Mouse (Mus musculus): ENCODE measurements around the gene Crlf3. TPM values are rescaled to one million over a fixed set of nuclear protein-coding genes. Genes with fewer than 3 reads are reported as not detected.
"Not testable (repeated sequence)": the region's sequence is repeated elsewhere in the genome, so short reads cannot be mapped to it uniquely, and the experiment has no call there.

Gene Crlf3
- polyA plus RNA-seq, 2 experiments from 2014 or later: 125 to 134 TPM

GRCm38 (mm10) chr11:80066373-80066772, 14.4 kb downstream of the Crlf3 start:
- ATAC-seq: not testable (repeated sequence)

DNA sequence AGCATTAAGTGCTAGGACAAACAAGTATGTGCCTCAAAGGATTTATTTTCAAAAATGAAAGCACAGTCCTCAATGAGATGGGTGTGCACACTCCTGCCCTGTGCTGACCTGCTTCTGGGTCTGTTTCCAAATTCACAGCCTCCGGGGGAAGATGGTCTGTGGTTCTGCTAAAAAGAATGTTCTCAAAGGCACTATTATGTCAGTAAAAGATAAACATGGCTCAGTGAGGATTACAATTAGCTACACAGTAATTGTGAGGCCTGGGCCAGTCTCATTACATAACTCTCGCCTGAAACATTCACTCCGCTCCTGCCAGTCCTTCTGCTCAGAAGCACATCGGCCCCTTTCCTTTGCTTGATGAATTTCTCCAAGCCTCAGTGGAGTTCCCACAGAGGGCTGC, 18.6 kb downstream of the Crlf3 start:
- no peak for ATAC-seq

DNA sequence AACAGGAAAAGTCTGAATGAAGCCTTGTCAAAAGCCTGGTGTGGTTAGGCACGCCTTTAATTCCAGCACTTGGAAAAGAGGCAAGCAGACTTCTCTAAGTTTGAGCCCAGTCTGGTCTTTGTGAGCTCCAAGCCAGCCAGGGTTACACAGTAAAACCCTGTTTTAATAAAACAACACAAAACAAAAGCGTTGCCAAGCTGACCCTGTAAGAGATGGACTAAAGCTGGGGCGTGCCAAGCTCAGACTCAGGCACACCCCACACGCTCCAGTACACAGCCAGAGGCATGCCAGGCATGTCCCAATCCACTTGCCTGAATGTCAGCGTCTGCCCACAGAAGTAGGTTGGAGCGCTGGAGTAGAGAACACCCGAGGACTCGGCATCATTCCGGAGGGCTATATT, 24.6 kb downstream of the Crlf3 start:
- ATAC-seq: no peak

- no peak for ATAC-seq
Observed at GRCm38 (mm10) chr11:80054659-80055058, 26.1 kb downstream of the Crlf3 start.

DNA sequence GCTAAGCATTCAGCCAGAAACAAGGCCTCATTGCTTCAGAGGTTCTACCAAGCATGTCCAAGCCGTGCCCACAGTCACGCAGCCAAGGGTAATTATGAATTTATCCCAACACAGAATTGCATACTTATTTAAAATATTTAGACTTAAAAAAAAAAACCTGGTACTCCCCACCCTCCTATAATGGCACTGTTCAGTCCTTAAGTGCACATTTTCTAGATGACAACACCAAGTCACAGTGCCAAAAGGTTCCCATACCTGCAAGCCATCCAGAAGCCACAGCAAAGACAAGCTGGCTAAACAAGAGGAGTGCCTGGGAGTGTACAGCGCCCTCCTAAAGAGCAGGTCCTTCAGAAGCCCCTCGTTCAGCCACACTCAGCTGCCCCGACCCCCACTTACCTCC, 27.6 kb downstream of the Crlf3 start:
- ATAC-seq: no peak

DNA sequence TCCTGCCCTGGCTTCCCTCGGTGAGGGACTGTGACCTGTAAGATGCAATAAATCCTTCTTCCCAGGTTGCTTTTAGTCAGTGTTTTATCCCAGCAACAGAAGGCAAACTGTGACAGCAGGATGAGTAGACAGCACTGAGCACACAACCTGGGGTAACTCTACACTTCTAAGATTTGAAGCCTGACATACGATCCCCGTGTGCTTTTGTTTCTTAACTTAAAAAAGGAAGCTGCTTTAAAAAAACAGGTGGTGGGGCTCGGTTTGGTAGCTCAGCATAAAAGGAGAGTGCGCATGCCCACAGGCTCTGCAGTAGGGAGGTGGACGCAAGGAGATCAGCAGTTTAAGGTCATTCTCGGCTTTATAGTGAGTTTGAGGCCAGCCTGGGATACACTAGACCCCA, 28.3 kb downstream of the Crlf3 start:
- ATAC-seq: no peak

GRCm38 (mm10) chr11:80050088-80050487, 30.7 kb downstream of the Crlf3 start:
- no peak for ATAC-seq

DNA sequence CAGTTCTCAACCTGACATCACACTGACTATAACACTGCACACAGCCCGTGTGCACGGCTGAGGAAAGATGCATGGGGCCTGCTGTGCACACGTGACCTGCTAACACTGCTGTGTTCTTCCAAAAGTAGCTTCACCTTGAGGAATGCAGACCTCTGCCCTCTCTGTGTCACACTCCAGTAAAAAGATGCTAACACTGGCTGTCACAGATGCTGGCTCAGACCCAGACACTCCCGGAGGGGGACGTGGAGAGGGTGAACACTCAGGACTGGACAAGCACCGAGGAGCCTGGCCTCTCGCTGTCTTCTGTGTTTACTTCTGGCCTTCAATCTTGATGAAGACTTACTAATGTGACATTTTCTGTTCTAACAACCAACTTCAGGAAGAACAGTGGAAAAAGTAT, 33.9 kb downstream of the Crlf3 start:
- ATAC-seq: no peak

DNA sequence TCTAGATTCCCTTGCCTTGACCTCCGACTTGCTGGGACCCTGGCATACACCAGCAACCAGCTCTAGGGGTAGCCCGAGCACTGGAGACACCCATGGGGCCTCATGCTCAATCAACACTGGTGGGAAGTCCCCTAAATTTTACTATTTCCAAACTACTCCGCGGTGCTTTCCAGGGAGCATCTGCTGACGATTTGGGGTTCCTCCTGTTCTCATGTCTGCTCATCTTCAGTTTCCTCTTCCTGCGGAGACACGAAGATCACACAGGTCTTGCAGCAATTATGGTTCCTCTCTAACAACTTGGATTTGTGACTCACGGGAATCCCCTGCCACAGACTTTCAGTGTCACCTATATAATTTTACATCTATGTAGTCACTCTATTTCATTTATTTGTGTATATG, 37.4 kb downstream of the Crlf3 start:
- peak; percentile 80 for ATAC-seq

- peak; percentile 70 for ATAC-seq
Observed at GRCm38 (mm10) chr11:80042615-80043418, 38.0 kb downstream of the Crlf3 start.

DNA sequence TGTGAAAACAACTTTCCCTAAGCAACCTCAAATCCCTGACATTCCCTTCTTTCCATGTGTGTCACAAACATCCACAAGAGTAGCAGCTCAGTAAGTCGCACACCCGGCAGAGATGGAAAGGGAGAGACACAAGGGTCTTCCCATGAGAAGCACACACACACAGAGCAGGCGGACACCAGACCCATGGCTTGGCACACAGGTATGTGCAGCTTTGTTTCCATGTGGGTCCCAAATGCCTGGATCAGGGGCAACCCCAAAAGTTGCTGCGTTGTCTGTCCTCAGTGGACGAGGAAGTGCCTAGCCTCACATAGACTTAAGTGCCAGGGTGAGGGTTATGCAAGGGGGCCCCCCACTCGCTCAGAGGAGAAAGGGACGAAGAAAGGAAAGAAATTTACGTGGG, 43.3 kb downstream of the Crlf3 start:
- ATAC-seq: no peak

GRCm38 (mm10) chr11:80021306-80021705, 59.5 kb downstream of the Crlf3 start:
- no peak for ATAC-seq

DNA sequence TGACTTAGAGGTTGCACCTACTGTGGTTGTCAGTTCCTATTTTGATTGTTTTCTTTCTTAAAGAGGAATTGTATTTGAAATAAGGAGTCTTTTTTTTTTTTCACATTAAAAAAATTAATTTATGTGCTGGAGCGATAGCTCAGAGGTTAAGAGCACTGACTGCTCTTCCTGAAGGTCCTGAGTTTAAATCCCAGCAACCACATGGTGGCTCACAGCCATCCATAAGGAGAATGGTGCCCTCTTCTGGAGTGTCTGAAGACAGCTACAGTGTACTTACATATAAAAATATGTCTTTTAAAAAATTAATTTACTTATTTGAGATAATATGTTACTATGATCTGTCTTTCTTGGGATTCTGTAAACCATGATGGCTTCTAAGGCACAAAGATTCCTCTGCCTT, 61.0 kb downstream of the Crlf3 start:
- ATAC-seq: no peak

GRCm38 (mm10) chr11:80016533-80016932, 64.3 kb downstream of the Crlf3 start:
- ATAC-seq: not testable (repeated sequence)

Other genes with a start within 250 kb of the Crlf3 start
- gene Utp6, start 118.6 kb downstream of the Crlf3 start, polyA plus RNA-seq (2017; shearing (Covaris generic)): 10 to 100 TPM; 39.3 to 52.3 TPM
- 10 to 100 TPM; 22.3 to 33.0 TPM for gene Suz12, start 87.9 kb downstream of the Crlf3 start, polyA plus RNA-seq (2017; shearing (Covaris generic))
- gene Atad5, start 8.4 kb upstream of the Crlf3 start, polyA plus RNA-seq (2017; shearing (Covaris generic)): 1 to 10 TPM; 3.5 to 3.6 TPM
- gene Tefm, start 61.2 kb upstream of the Crlf3 start, polyA plus RNA-seq (2017; shearing (Covaris generic)): 10 to 100 TPM; 26.0 to 35.7 TPM
- under 1 TPM in 1 of 2 experiments, not detected in 1; 0.17 TPM for gene Adap2, start 73.1 kb upstream of the Crlf3 start, polyA plus RNA-seq (2017; shearing (Covaris generic))
- 10 to 100 TPM in 1 of 2 experiments, 1 to 10 TPM in 1; 8.4 to 11.3 TPM for gene Rnf135, start 102.9 kb upstream of the Crlf3 start, polyA plus RNA-seq (2017; shearing (Covaris generic))
- gene Rhot1, start 128.0 kb upstream of the Crlf3 start, polyA plus RNA-seq (2017; shearing (Covaris generic)): 10 to 100 TPM; 25.1 to 28.2 TPM
- gene Rhbdl3, start 219.9 kb upstream of the Crlf3 start, polyA plus RNA-seq (2017; shearing (Covaris generic)): 1 to 10 TPM in 1 of 2 experiments, under 1 TPM in 1; 0.82 to 1.6 TPM